Mouse (Mus musculus) lung, postnatal 0 days (tissue): ENCODE measurements around the gene Tnfaip3.

Experiments used
- CTCF ChIP-seq: IDR thresholded peaks from 2 replicates; pipeline ENCODE4 v1.5.1; 2016; ENCODE audit warnings: antibody characterized with exemption, mild to moderate bottlenecking
- EP300 ChIP-seq: IDR thresholded peaks from 2 replicates; pipeline ENCODE4 v1.6.1; 2016; ENCODE audit warnings: antibody characterized with exemption, mild to moderate bottlenecking, control low read depth

DNA sequence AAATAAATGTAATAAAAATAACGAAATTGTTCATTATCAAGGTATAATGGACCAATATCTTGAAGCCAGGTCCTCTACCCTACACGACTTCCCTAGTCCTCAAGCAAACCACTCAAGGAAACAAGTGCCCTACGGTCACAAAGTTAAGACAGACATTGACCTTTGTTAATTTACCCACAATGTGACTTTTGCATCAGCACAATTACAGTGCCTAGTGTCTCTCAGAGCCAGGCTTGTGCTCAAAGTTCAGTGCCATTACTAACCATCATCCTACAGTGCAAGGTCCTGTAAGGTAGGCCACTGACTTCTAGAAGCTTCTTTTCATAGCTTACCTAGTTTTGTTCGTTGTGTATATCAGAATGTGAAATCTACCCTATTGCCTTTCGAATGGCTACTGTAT, 8.9 kb upstream of the Tnfaip3 start:
- TF ChIP-seq CTCF: no peak
- TF ChIP-seq EP300: no peak
